Mouse (Mus musculus): ENCODE measurements around the gene Tnrc6c. TPM values are rescaled to one million over a fixed set of nuclear protein-coding genes. Genes with fewer than 3 reads are reported as not detected.

The Tnrc6c gene
- 24.6 and 25.4 TPM in 2 replicates for total RNA-seq (2017)

DNA sequence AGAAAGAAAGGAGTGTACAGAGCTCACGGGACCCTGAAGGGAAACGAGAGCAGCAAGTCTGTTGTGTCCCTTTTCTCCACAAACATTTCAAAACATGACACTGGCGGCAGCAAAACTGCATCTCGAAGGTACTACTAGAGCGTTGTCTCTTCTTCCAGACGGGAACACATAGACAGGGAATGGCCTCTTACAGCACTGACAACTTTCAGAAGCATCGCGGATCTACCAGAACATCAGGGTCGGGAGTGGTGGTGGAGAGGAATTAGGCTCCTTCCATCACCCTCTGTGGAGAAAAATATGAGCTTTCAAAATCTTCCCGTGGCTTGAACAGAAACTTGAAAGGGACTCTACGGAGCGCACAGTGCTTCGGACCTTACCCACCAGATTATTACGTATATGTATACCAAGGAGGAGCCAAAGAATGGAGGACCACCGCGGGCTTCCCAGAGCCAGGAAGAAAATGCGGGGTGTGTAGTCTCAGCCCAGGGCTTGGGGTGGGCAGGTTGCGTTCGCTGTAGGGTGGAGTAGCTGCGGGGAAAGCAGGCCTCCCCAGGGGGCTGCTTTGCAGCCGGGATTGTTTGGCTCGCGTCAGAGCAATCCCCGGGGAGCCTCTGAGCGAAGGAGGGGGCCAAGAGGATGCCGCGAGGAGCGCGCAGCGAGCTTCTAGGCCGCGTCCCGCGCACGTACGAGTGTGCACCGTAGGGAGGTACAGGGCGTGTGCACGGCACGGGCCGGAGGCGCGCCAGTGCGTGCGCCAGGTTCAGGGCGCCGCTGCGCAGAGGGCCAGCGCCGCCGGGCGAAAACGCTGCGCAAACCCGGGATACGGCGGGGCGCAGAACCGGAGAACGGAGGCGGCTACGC, at the start of gene Tnrc6c:
Gene Tnrc6c (plus strand): TSS at position 799 of the 861 bp plus-strand sequence.
- peak; percentile 18 to 36; a peak in 2 of 4 replicates for ATAC-seq (replicated peaks in 1 of 2; ENCODE audit: insufficient read depth in 1 of 2, low FRiP score in 2 of 2, low TSS enrichment in 1 of 2, low read depth in 1 of 2, poor library complexity in 2 of 2, severe bottlenecking in 2 of 2)

DNA sequence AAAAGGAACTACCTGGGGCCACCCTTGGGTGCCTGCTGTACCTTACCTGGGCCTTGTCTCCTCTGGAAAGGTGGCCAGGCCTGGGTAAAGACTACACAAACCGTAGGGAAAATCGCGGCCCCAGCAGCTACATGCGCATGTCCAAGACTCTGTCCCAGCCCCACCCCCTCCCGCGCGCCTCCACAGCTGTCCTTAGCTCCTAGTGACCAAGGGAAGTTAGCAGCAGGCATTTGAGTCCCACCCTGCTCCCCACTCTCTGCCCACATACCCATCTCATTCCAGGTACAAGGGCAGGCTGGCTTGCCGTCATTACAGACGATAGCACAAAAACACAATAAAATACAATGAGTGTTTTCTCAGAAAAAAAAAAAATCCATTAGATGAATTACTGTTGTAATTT, 48.0 kb upstream of the Tnrc6c start:
- no peak for ATAC-seq (replicated peaks in 1 of 2; ENCODE audit: insufficient read depth in 1 of 2, low FRiP score in 2 of 2, low TSS enrichment in 1 of 2, low read depth in 1 of 2, poor library complexity in 2 of 2, severe bottlenecking in 2 of 2)

DNA sequence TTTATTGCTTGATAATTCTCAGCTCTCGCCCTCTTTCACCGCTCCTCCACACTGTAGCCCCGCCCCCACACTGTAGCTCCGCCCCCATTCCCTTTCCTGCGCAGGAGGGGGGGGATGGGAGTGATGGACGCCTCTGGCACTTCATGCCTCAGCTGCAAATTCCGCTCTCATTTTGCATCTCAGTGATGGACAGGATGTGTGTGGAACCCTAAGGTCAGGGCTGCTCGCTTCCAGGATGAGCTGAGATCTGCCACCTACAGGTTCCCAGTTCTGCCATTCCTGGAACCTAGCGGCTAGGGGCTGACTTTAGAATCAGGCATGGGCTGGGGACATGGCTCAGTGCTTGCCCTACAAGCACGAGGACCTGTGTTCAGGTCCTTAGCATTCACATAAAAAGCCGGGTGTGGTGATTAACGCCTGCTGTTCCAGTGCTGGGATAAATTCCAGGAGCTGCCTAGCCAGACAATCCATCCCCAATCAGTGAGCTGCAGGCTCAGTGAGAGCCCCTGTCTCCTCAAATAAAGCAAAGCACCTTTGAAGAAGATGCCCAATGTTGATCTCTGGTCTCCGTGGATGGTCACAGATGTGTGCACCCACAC, 47.4 kb upstream of the Tnrc6c start:
- ATAC-seq (replicated peaks in 1 of 2; ENCODE audit: insufficient read depth in 1 of 2, low FRiP score in 2 of 2, low TSS enrichment in 1 of 2, low read depth in 1 of 2, poor library complexity in 2 of 2, severe bottlenecking in 2 of 2) = no peak

DNA sequence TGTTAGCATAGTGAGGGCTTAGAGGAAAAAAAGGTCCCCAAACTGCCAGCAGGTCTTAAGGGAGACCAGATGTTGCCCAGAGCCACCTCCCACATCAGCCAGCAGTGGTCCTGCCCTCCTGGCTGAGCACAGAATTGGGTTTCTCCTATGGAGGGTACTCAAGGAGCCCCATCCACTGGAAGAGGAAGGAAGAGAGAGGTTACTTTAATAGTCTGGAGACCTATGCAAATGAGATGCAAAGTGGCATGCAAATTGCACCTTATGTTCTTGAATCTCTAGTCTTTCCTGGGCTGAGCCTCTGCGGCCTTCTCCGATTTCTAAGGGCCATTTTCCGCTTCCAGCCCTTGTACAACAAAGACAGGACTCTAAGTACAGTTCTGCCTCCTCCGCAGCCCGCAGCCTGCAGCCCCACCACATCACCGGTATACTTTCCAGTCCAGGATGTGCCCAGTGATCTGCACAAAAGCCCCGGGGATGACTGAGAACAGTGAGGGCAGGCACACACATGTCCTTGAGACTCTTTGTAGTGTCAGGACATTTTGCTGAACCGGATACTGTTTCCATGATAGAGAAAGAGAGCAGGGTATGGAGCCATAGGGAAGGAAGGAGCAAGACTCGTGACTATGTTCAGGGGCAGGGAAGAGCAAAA, 45.8 kb upstream of the Tnrc6c start:
- no peak for ATAC-seq (replicated peaks in 1 of 2; ENCODE audit: insufficient read depth in 1 of 2, low FRiP score in 2 of 2, low TSS enrichment in 1 of 2, low read depth in 1 of 2, poor library complexity in 2 of 2, severe bottlenecking in 2 of 2)

DNA sequence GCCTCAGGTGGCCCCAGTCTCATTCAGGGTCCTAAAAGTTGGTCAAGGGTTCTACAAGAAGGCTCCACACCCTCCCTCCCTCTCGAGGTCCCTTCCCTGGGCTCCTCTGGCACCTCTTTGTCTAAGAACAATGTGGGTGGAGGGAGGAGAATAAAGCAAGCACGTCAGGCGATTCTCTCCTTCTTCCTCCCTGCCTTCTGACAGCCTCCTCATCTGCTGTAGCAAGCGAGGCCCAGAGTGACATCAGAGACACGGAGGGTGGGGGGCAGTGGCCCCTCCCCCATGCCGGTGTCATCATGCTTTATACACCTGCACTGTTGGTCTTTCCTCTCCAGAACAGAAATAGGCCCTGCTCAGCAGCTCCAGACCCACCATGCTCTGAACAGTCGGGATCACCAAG, 45.1 kb upstream of the Tnrc6c start:
- ATAC-seq (replicated peaks in 1 of 2; ENCODE audit: insufficient read depth in 1 of 2, low FRiP score in 2 of 2, low TSS enrichment in 1 of 2, low read depth in 1 of 2, poor library complexity in 2 of 2, severe bottlenecking in 2 of 2) = no peak

DNA sequence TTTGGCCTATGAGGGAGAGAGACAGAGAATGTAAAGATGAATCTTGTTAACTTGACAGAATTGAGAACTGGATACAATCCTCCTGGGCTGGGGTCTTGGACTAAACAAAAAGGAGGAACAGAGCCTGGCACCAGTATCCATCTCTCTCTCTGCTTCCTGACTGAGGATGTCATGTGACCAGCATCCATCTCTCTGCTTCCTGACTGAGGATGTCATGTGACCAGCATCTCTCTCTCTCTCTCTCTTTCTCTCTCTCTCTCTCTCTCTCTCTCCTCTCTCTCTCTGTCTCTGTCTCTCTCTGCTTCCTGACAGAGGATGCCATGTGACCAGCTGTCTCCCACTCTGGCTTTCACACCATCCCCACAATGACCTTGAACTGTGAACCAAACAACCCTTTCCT, 43.5 kb upstream of the Tnrc6c start:
- ATAC-seq (replicated peaks in 1 of 2; ENCODE audit: insufficient read depth in 1 of 2, low FRiP score in 2 of 2, low TSS enrichment in 1 of 2, low read depth in 1 of 2, poor library complexity in 2 of 2, severe bottlenecking in 2 of 2) = no peak

DNA sequence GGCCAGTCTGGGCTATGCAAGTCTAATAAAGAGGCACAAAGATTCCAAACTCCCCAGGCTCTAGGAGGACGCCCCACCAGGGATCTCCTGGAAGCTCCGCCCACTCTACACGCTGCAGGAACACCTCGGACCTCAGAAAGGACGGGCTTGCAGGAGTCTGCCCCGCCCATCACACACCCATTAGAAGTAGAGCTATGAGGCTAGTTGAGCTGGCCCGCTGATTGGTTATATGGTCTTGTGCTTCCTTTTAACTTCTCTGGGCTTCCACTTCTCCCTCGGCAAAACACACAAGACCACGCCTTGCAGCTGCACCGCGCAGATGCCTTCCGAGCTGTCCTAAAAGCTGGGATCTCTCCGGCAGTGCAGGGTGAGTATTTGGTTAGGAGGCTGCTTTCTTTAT, 43.0 kb upstream of the Tnrc6c start:
- ATAC-seq (replicated peaks in 1 of 2; ENCODE audit: insufficient read depth in 1 of 2, low FRiP score in 2 of 2, low TSS enrichment in 1 of 2, low read depth in 1 of 2, poor library complexity in 2 of 2, severe bottlenecking in 2 of 2) = peak; percentile 90 to 94

DNA sequence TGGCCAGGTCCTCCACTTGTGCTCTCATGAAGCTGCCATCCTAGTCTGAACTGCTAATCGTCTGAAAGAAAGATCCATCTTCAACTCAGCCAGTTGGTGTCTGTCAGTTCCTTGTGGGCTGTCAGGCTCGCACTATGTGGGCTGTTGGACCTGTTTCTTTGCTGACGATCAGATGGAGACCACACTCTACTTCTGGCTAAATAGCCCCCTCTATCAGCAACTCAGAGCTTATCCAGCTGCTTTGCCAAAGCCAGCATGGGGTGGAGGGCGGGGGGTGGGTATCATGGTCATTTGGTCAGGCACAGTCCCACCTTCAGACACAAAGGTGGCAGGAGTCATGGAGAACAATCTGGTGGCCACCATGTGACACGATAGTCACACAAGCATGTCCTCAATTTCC, 42.2 kb upstream of the Tnrc6c start:
- no peak for ATAC-seq (replicated peaks in 1 of 2; ENCODE audit: insufficient read depth in 1 of 2, low FRiP score in 2 of 2, low TSS enrichment in 1 of 2, low read depth in 1 of 2, poor library complexity in 2 of 2, severe bottlenecking in 2 of 2)

DNA sequence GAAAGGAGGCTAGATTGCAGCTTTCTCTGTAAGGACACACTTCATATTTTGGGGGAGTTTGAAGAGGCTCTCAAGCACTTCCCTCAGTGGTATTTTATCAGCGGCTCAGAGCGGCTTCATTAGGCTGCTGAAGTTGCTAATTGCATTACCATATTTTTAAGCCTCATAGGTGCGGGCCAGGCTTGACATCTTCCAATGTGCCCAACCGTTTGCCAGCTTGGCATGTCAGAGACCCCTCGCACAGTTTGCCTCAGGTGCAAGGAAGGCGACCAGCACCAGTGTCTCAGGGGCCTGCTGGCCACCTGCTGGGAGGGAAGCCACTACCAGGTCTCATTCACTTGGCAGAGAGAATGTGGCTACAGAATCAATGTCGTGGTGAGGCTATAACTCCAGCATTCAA, 41.2 kb upstream of the Tnrc6c start:
- no peak for ATAC-seq (replicated peaks in 1 of 2; ENCODE audit: insufficient read depth in 1 of 2, low FRiP score in 2 of 2, low TSS enrichment in 1 of 2, low read depth in 1 of 2, poor library complexity in 2 of 2, severe bottlenecking in 2 of 2)

DNA sequence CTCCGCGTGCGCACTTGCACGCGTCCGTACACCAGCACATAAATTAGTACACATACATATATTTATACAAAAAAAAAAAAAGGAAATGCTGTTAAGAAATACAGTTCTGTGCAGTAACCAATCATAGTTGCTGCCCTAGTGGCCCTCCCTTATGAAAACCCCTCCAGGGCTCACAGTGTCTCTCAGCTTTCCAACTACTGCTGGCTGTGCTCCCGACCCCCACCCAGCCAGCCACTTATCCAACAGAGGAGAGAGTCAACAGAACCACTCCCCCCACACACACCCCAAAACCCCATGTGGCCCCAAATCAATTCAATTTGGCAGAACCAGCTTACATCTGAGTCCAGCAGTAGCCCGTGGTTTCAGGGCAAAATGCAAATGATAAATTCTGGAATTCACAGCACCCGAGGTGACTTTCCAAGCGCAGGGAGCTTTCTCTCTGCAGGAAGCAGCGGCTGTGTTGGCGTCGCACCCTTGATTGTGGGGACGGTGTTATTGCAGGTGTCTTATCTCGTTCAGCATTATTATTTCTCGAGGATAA, 36.7 kb upstream of the Tnrc6c start:
- ATAC-seq (replicated peaks in 1 of 2; ENCODE audit: insufficient read depth in 1 of 2, low FRiP score in 2 of 2, low TSS enrichment in 1 of 2, low read depth in 1 of 2, poor library complexity in 2 of 2, severe bottlenecking in 2 of 2) = no peak

DNA sequence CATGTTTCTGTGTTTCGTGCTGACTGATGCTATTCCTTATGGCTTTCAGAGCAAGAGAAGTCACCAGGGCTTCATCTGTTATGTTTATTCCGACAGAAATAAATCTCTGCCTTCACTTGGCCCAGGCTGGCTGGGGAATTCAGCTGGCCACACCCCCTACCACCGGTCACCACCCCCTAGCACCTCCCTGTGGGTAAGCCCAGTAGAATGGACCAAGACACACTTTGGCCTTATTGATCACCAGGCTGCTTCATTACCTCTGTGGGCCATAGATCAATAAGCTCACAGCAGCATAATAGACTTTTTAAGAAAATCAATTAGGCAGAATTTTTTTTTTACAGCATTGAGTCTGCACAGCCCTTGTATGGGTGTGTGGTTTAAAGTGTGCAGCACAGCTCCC, 35.9 kb upstream of the Tnrc6c start:
- ATAC-seq (replicated peaks in 1 of 2; ENCODE audit: insufficient read depth in 1 of 2, low FRiP score in 2 of 2, low TSS enrichment in 1 of 2, low read depth in 1 of 2, poor library complexity in 2 of 2, severe bottlenecking in 2 of 2) = no peak

DNA sequence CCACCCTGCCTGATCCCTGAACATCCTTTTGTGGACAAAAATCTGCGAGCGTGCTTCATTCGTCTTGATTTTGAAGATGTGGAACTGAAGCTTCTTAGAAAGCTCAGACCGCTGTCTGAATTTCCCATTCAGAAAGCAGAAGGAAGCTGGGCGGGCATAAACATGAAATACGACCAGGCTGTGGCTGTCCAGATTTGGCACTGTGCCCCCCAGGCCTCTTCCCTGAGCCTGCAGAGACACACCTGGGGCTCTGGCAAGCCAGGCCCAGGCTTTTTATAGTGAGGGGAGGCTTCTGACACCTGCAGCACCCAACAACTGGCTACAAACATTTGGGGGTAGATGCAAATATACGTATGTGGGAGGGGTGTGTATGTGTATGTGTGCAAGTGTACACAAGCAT, 35.3 kb upstream of the Tnrc6c start:
- ATAC-seq (replicated peaks in 1 of 2; ENCODE audit: insufficient read depth in 1 of 2, low FRiP score in 2 of 2, low TSS enrichment in 1 of 2, low read depth in 1 of 2, poor library complexity in 2 of 2, severe bottlenecking in 2 of 2) = peak; percentile 68 to 82

DNA sequence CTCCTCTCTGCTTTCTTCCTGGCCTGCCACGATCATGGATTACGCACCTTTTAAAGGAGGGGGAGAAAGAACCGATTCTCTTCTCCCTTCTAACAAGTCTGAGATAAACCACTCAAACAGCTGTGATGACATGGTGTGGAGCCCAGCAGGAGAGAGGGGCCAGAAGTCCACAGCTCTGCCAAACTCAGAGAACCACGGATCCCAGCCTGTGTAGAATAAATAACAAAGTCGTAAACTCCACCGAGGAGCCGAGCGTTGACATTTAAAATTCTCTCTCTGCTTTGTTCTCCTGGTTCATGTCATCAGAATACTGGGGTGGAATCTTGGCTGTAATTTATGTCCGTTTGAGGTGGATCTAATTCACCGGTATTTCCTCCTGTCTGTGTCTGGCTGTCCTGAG, 34.5 kb upstream of the Tnrc6c start:
- no peak for ATAC-seq (replicated peaks in 1 of 2; ENCODE audit: insufficient read depth in 1 of 2, low FRiP score in 2 of 2, low TSS enrichment in 1 of 2, low read depth in 1 of 2, poor library complexity in 2 of 2, severe bottlenecking in 2 of 2)

DNA sequence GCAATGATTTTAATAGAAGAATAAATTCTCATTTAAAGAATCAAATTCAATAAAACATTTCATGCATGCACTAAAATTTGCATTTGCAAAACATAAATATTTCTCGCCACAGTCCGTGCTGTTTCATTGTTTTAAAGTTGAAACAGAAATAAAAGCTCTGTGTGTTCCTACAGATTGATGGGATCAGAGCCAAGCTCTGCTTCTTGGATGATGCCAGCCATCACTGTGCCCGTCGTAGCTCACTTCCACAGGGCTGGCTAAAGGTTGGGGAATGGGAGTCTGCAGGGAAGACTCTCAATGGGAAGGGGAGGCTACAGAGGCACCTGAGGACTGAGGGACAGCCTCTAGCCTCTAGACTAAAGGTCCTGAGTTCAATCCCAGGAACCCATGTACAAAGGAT, 28.9 kb upstream of the Tnrc6c start:
- no peak for ATAC-seq (replicated peaks in 1 of 2; ENCODE audit: insufficient read depth in 1 of 2, low FRiP score in 2 of 2, low TSS enrichment in 1 of 2, low read depth in 1 of 2, poor library complexity in 2 of 2, severe bottlenecking in 2 of 2)

DNA sequence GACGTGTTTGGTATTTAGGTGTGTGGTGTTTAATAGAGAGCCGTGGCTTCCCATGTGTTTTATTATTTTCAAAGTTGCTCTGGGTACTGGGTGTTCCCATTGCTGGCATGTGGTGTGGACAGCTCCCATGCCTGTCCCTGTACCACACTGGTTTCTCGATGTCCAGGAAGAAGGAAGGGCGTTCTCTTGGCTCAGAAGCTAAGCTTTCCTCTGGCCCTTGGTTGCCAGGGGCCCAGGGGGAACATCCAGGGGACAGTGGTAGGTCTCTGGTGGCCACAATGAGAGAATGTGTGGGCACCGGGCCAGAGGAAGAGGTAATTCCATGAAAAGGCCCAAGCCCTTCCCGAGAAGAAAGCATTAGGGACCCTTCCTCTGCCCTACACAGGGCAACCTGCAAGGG, 27.5 kb upstream of the Tnrc6c start:
- no peak for ATAC-seq (replicated peaks in 1 of 2; ENCODE audit: insufficient read depth in 1 of 2, low FRiP score in 2 of 2, low TSS enrichment in 1 of 2, low read depth in 1 of 2, poor library complexity in 2 of 2, severe bottlenecking in 2 of 2)

DNA sequence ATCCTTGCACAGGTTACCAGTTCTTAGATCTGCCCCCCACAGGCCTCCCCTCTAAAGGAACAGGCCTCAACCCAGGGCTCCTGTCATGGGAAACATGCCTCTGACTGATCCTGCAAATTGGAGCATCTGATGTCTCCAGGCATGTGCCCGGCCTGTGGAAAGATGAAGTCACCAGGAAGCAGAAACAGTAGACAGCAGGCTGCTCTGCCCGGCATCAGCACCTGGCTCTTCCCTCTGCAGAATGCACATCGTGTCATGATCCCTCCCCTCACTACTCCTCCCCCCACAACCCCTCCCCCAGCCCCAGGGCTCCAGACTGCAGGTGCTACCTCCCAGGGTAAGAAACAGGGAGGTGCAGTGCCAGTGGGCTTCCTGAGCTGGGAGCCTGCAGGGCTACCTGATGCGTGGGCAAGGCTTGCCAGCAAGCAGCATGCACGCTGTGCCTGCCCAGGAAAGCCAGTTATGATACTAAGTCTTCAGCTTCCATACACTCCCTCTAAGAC, 27.0 kb upstream of the Tnrc6c start:
- ATAC-seq (replicated peaks in 1 of 2; ENCODE audit: insufficient read depth in 1 of 2, low FRiP score in 2 of 2, low TSS enrichment in 1 of 2, low read depth in 1 of 2, poor library complexity in 2 of 2, severe bottlenecking in 2 of 2) = no peak

DNA sequence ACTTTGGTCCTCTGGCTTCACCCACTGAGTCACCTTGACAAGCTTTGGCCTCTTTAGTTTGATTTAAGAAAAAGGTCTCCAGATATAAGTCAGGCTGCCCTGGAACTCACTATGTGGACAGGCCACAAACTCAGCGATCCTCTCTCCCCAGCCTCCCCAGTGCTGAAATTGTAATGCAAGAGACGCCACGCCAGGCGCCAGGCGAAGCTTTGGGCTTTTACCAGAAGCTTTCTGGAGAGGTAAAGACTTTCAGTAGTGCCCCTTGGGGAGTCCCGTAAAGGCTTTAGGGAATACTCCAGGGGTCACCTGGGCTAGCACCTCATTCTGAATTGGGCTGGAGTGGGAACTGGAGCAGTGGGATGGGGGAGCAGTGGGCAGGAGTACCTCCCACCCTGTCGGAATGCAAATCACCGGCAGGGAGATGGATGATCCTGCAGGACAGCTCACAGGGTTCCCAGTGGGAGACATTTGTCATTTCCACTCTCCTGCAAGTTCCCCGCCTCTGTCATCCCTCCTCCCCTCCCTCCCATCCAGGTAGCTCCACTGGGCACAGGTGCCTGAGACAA, 26.3 kb upstream of the Tnrc6c start:
- no peak for ATAC-seq (replicated peaks in 1 of 2; ENCODE audit: insufficient read depth in 1 of 2, low FRiP score in 2 of 2, low TSS enrichment in 1 of 2, low read depth in 1 of 2, poor library complexity in 2 of 2, severe bottlenecking in 2 of 2)

DNA sequence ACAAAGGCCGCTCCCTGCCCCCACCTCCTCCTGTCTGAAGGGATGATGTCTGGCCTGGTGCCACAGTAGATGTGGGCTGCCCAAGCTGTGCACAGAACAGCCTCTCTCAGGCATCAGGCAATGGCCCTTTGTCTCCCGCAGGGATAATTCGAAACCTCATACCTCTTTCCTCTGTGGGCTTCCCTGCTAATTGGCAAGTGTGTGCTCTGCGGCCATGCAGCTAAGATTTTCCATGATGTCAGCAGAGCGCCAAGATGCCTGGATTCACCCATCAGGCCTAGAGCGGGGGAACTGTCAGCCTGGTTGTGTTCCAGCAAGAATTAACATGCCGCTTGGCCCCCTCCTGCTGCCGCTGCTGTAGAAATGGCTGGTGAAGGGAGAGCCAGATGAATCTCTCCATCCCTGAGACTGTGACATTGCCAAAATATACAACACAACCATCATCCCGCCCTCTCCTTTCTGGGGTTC, 25.7 kb upstream of the Tnrc6c start:
- no peak for ATAC-seq (replicated peaks in 1 of 2; ENCODE audit: insufficient read depth in 1 of 2, low FRiP score in 2 of 2, low TSS enrichment in 1 of 2, low read depth in 1 of 2, poor library complexity in 2 of 2, severe bottlenecking in 2 of 2)

Data from hematopoietic stem cell, adult 5-6 weeks (primary cell).